Mouse (Mus musculus): Measurements from ENCODE around the gene Fam49a. TPM values are rescaled to one million over a fixed set of nuclear protein-coding genes. Genes with fewer than 3 reads are reported as not detected.

Gene Fam49a
- polyA plus RNA-seq (2015; fragmentation: Nextera tagmentation; extraction: Ambion mirVana), result 7.9 TPM in 2 replicates

DNA sequence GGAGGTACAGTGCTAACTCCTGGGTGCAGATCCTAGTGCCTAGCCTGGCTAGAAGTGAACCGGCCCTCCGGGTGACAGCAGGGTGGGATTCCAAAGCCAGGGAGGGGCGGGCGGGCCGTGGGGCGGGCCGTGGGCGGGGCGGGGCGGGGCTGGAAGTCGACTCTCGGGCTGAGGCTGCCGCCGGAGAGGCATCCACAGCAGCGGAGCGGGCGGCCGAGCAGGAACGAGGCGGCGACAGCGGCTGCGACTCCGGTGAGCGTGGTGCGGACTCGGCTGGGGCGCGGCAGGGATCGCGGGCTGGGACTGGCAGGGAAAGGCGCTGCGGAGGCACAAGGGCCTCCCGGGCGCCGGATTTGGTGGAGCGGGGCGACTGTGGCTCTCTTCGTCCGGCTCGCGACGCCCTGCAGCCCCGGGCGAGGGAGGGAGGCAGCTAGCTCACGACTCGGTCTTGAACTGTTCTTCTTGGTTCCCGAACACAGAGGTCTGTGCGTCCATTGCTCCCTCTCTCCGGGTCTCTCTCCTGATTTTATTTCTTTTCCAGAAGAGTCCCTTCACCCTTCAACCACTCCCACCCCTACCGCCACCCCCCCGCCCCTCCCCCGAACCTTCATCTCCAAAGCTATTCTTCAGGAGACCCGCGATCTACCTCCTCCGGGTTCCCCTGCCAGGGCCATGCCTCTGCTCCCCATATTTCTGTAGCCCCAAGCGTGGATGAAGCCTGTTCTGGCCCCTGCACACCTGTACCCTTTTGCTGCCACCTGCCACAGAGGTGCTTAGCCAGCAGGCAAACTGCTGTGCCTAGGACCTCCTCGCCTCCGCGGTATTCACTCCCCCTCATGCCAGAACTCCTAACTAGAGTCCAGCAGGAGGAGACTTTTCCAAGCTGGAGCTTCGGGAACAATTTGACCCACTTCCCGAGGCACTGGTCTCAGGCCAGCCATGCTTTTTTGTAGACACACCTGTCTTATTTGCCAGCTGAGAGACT is at the start of gene Fam49a:
TSS of gene Fam49a (plus strand) at position 153 of the 985 bp plus-strand sequence.
- under 1% methylated on average over 56 of the region's 62 CpGs for WGBS

DNA sequence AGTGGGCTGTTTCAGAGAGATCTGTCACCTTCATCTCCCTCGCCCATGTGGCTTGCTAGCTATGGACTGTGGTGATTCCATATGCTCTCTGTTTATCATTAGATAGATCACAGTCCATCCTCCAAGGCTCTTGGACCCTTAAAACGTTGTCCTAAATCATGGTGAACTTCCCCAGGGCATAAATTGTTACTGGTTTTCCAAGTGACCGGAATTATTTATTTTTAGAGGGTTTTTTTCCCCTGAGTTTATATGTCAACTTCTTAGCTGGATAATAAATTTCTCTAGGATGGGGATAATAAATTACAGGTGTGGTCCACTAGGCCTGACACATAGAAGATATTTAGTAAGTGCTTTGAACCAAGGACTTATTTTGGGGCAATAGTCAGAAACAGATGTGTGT is 48.4 kb upstream of the Fam49a start:
- no peaks in the 10 kb centered on the region for H3K36me3 ChIP-seq
- no peak overlapping the region for H3K4me3 ChIP-seq
- no peak overlapping the region for H3K27ac ChIP-seq
- H3K4me2 ChIP-seq (replicated peaks), result no peak overlapping the region
- no peaks in the 10 kb centered on the region for H3K9me3 ChIP-seq
- H3K9ac ChIP-seq, result no peak overlapping the region
- no peaks in the 10 kb centered on the region for H3K4me1 ChIP-seq
- 37% methylated on average over 3 of the region's 3 CpGs for WGBS
- no peak for ATAC-seq (ENCODE audit: low FRiP score, low read depth)
- no peaks in the 10 kb centered on the region for H3K27me3 ChIP-seq

More for the DNA sequence above, at the start of gene Fam49a:
- no peak within 1 kb of the TSS for H3K27ac ChIP-seq
- peak; percentile 89 for ATAC-seq (ENCODE audit: low FRiP score, low read depth)
- peaks cover 19% of the 10 kb centered on the region for H3K4me1 ChIP-seq
- peak within 1 kb of the TSS; percentile 68 for H3K4me3 ChIP-seq
- peak within 1 kb of the TSS; percentile 85 for H3K9ac ChIP-seq
- H3K4me2 ChIP-seq (replicated peaks), result peak within 1 kb of the TSS; percentile 84
- 0 out of 2 replicates have a peak, but pooled peaks cover 7% of the 10 kb centered on the region for H3K27me3 ChIP-seq
- H3K36me3 ChIP-seq, result no peaks in the 10 kb centered on the region
- H3K9me3 ChIP-seq, result no peaks in the 10 kb centered on the region

DNA sequence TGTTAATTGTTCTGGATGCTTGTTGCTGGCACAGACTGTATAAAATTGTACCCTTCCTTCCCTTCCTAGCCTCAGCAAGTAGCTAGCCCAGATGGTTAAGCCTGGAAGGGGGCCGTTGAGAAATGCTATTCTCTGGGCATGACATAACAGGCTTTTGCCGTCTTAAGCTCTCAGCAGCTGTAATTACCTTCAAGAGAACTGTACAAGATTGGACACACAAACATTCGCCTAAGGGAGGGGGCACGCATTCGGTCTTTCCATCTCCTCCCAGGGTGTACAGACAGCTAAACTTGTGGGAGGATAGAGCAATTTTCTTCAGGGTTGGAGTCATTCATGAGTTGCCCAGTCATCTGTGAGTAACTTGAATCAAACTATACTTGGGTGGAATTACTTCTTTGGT is 43.0 kb upstream of the Fam49a start:
- Histone ChIP-seq H3K4me1 (no peaks in the 10 kb centered on the region), H3K27me3 (no peaks in the 10 kb centered on the region), H3K4me2 (replicated peaks) (no peak overlapping the region), H3K27ac (no peak overlapping the region), H3K36me3 (no peaks in the 10 kb centered on the region), H3K4me3 (no peak overlapping the region), H3K9ac (no peak overlapping the region), H3K9me3 (no peaks in the 10 kb centered on the region)
- WGBS, result 69% methylated on average over 5 of the region's 5 CpGs
- no peak for ATAC-seq (ENCODE audit: low FRiP score, low read depth)

DNA sequence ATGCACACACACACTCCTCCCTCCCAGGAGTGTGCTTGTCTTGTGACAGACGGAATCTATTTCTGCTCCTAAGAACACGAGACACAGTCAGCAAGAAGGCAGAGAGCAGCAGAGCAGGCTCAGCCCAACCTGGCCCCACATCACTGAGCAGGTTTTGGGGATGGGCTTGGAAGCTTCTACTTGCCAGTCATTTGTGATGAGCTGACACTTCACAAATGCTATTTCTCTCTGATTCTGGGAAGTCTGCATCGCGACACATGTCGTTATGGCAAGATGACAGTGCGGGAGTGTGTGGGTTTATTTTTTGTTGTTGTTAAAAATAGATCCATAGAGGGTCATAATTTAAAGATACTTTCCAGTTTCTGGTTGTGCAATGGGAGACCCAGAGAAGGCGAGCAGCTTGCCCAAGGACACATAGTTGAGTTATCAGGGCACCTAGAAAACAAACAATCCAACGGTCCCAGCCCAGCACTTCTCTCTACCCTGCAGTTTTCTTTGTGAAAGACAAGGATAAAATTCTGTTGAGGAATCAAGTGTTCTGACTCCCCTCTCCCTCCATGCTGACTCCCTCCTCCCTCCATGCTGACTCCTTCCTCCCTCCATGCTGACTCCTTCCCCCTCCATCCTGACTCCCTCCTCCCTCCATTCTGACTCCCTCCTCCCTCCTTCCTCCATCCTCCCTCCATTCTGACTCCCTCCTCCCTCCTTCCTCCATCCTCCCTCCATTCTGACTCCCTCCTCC is 41.0 kb upstream of the Fam49a start:
- Histone ChIP-seq H3K9ac (no peak overlapping the region), H3K4me1 (no peaks in the 10 kb centered on the region), H3K9me3 (no peaks in the 10 kb centered on the region), H3K4me2 (replicated peaks) (no peak overlapping the region), H3K27me3 (no peaks in the 10 kb centered on the region), H3K36me3 (no peaks in the 10 kb centered on the region), H3K27ac (no peak overlapping the region), H3K4me3 (no peak overlapping the region)
- ATAC-seq (ENCODE audit: low FRiP score, low read depth), result no peak
- WGBS, result 74% methylated on average over 8 of the region's 8 CpGs

DNA sequence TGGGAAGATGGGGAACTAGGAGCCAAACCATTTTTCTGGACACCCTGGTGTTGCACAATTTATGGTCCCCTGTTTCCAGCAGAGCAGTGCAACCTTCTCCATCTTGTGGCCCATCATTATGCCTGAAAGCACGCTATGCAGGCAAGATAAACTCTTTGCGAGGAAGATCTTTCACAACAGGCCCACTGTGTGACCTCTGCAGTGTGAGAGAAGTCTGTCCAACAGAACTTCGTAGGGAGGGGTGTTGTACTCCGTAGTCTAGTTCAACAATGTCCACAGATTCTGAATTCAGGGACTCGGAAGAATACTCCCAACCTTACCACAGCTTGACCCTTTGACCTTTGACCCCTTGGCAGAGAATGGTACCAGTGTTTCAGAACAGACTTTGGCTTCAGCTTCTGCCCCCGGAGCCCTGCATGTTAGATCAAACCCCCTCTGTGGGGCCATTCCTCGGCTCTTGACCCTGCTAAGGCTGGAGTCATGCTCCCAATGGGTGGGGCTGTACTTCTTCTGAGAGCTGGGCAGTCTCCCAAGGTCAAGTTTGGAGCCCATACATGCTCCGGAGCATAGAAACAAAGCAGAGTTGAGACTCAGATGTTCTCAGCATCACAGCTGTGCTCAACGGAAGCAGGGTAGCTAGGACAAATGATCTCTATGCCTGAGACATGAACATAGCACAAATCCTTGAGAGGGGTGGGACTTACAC is 39.2 kb upstream of the Fam49a start:
- ATAC-seq (ENCODE audit: low FRiP score, low read depth), result no peak
- Histone ChIP-seq H3K4me1 (no peaks in the 10 kb centered on the region), H3K36me3 (no peaks in the 10 kb centered on the region), H3K4me3 (no peak overlapping the region), H3K9me3 (no peaks in the 10 kb centered on the region), H3K9ac (no peak overlapping the region), H3K27ac (no peak overlapping the region), H3K27me3 (no peaks in the 10 kb centered on the region), H3K4me2 (replicated peaks) (no peak overlapping the region)
- WGBS, result 80% methylated on average over 9 of the region's 9 CpGs

DNA sequence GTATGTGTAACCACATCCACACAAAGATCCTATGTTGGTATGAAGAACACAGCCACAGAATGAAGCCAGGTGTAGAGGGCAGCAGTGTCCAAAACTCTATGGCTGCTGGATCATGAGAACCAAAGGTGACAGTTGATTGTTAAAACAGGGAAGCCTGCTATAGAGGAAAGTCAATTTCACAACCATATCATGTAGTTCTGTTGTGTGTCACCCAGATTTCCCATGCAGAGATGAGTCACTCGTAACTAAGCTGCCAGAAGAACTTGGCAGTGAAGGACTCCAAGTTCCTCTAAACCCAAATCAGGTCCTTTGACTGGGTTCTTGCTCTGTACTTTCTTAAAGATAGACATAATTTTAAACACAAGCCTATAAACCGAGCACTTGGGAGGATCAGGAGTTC is 38.6 kb upstream of the Fam49a start:
- no peak overlapping the region for H3K4me3 ChIP-seq
- no peaks in the 10 kb centered on the region for H3K27me3 ChIP-seq
- H3K9me3 ChIP-seq, result no peaks in the 10 kb centered on the region
- no peak overlapping the region for H3K27ac ChIP-seq
- no peak overlapping the region for H3K4me2 ChIP-seq (replicated peaks)
- H3K36me3 ChIP-seq, result no peaks in the 10 kb centered on the region
- H3K9ac ChIP-seq, result no peak overlapping the region
- ATAC-seq (ENCODE audit: low FRiP score, low read depth), result no peak
- no peaks in the 10 kb centered on the region for H3K4me1 ChIP-seq
- WGBS, result 89% methylated on average over 2 of the region's 2 CpGs

DNA sequence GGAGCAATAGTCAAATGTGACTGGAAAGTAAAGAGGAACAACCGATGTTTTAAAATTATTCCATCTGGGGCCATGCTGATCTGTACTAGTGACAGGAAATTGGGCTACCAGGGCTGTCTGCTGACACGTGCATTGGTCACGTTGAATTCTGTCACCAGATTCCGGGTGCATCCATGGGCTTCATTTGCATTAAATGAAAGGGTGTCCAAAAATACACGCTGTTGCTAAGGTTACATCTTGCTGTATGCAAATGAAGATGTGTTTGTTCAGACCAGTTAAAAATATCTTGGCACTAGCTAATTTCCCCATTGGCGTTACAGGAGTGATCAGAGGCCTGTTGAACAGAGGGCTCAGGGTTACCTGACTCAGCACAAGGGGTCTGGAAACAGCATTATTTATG is 36.2 kb upstream of the Fam49a start:
- H3K9me3 ChIP-seq, result no peaks in the 10 kb centered on the region
- H3K4me2 ChIP-seq (replicated peaks), result no peak overlapping the region
- no peak overlapping the region for H3K4me3 ChIP-seq
- no peak overlapping the region for H3K27ac ChIP-seq
- no peaks in the 10 kb centered on the region for H3K36me3 ChIP-seq
- H3K4me1 ChIP-seq, result no peaks in the 10 kb centered on the region
- H3K27me3 ChIP-seq, result no peaks in the 10 kb centered on the region
- 85% methylated on average over 6 of the region's 6 CpGs for WGBS
- no peak for ATAC-seq (ENCODE audit: low FRiP score, low read depth)
- no peak overlapping the region for H3K9ac ChIP-seq

DNA sequence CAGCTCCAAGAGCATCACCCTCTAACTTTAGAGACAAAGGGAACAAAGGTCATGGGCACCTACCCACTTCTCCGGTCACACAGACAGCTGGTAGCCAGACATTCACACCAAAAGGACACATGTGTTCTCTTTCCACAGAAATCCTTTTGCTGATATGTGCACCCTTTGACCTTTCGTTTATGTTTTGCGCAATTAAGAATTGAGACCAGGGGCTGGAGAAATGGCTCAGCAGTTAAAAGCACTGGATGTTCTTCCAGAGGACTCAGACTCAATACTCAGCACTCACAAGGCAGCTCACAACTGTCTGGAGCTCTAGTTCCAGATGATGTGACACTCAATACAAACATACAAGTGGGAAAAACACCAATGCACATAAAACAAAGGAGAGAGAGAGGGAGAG is 34.3 kb upstream of the Fam49a start:
- Histone ChIP-seq H3K4me3 (no peak overlapping the region), H3K27ac (no peak overlapping the region), H3K36me3 (no peaks in the 10 kb centered on the region), H3K9ac (no peak overlapping the region), H3K4me1 (no peaks in the 10 kb centered on the region), H3K9me3 (no peaks in the 10 kb centered on the region), H3K27me3 (no peaks in the 10 kb centered on the region), H3K4me2 (replicated peaks) (no peak overlapping the region)
- no peak for ATAC-seq (ENCODE audit: low FRiP score, low read depth)
- 62% methylated on average over 3 of the region's 3 CpGs for WGBS

DNA sequence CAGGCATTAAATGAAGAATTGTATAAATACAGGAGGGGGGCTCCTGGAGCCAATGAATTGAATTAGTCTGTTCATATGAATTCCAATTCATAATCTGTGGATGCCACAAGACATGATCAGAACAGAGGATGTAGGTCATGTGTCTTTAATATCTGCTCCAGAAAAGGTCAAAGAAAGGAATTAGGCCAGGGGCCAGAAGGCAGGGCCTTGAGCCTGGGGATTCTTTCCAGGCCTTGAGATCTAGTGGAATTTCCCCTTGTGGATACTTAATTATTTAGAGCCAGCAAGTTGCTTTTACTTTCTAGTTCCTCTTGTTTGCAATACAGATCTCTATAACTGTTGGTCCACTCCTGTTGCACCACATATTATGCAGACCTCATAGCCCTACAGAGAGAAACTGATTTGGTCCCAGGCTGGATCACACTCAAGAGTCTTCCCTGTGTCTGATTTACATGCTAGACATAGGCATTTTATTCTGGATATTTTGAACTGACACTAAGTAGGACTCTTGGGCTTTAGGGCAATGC is 31.8 kb upstream of the Fam49a start:
- no peaks in the 10 kb centered on the region for H3K9me3 ChIP-seq
- H3K4me2 ChIP-seq (replicated peaks), result no peak overlapping the region
- H3K4me3 ChIP-seq, result no peak overlapping the region
- H3K4me1 ChIP-seq, result no peaks in the 10 kb centered on the region
- no peaks in the 10 kb centered on the region for H3K36me3 ChIP-seq
- H3K9ac ChIP-seq, result no peak overlapping the region
- H3K27me3 ChIP-seq, result no peaks in the 10 kb centered on the region
- H3K27ac ChIP-seq, result no peak overlapping the region
- no peak for ATAC-seq (ENCODE audit: low FRiP score, low read depth)

DNA sequence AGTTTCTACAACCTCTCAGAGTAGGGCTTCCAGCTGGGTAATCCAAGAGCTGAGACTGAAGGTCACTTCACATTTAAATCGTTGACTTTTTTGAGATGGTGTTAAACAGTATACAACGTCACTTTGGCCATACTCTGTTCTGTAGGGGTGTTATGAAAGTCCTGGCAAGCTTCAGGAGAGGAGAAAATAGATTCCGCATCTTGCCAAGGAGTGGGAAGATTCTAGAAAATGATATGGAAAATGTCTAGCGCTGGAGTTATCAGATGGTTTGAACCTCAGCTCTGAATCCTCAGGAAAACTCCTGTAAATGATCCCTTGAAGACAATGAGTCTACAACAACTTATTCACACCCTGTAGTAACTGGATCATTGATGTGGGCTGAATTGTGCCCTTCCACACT is 29.8 kb upstream of the Fam49a start:
- no peak overlapping the region for H3K9ac ChIP-seq

DNA sequence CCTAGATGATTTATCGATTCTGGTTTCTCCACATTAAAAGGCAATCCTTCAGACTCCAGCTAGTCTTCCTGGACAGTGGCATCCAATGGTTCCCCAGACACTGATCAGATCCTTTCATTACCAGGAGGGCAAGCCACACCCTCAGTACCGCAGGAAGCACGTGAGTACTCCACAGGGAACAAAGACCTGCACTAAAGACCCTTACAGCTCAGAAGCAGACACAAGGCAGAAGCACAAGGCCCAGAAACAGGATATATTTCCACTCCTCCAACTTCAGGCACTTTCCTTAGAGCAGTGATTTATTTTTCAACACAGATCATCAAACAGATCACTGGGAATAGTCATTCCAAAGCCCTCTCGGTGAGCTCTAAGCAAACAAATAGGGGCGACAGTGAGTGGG is 25.0 kb upstream of the Fam49a start:
- no peak for ATAC-seq (ENCODE audit: low FRiP score, low read depth)
- Histone ChIP-seq H3K36me3 (no peaks in the 10 kb centered on the region), H3K27ac (no peak overlapping the region), H3K4me3 (no peak overlapping the region), H3K4me2 (replicated peaks) (no peak overlapping the region), H3K9ac (no peak overlapping the region), H3K9me3 (no peaks in the 10 kb centered on the region), H3K4me1 (no peaks in the 10 kb centered on the region), H3K27me3 (no peaks in the 10 kb centered on the region)
- 52% methylated on average over 5 of the region's 5 CpGs for WGBS

More for the DNA sequence above, 29.8 kb upstream of the Fam49a start:
- no peaks in the 10 kb centered on the region for H3K36me3 ChIP-seq
- 88% methylated on average over 4 of the region's 4 CpGs for WGBS
- ATAC-seq (ENCODE audit: low FRiP score, low read depth), result no peak
- no peak overlapping the region for H3K4me3 ChIP-seq
- no peak overlapping the region for H3K27ac ChIP-seq
- H3K9me3 ChIP-seq, result no peaks in the 10 kb centered on the region
- no peaks in the 10 kb centered on the region for H3K27me3 ChIP-seq
- no peaks in the 10 kb centered on the region for H3K4me1 ChIP-seq
- no peak overlapping the region for H3K4me2 ChIP-seq (replicated peaks)

DNA sequence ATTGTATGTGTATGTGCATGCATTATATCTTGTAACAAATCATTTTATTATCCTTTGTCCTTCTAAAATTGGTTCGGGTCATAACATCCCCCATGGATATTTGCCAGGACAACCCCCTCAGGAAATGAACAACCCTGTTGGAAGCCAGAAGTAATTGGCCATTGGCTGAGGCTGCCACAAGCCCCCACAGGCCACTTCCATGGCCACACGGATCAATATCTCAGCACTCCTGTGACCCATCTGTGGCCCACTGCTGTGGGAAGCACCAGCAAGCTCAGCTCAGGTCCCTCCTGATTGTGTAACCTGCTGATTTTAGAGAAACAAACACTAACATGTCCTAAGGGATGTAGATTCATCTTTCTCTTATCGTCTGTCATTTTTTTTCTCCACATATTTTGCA is 22.4 kb upstream of the Fam49a start:
- no peak overlapping the region for H3K4me3 ChIP-seq
- H3K4me2 ChIP-seq (replicated peaks), result no peak overlapping the region
- H3K27ac ChIP-seq, result no peak overlapping the region
- H3K27me3 ChIP-seq, result no peaks in the 10 kb centered on the region
- no peaks in the 10 kb centered on the region for H3K9me3 ChIP-seq
- ATAC-seq (ENCODE audit: low FRiP score, low read depth), result no peak
- no peaks in the 10 kb centered on the region for H3K36me3 ChIP-seq
- H3K4me1 ChIP-seq, result no peaks in the 10 kb centered on the region
- no peak overlapping the region for H3K9ac ChIP-seq
- 50% methylated on average over 3 of the region's 3 CpGs for WGBS

Data from limb, embryonic 13.5 days (tissue).